Mouse (Mus musculus) erythroblast, adult 5-6 weeks (primary cell): ENCODE results near the gene Txndc2. TPM values are rescaled to one million over a fixed set of nuclear protein-coding genes. Genes with fewer than 3 reads are reported as not detected.

Source experiments
- ATAC-seq: replicated peaks from 2 replicates; pipeline ENCODE4 v1.8.0; 2016; ENCODE audit warnings: moderate number of reproducible peaks, mild to moderate bottlenecking, moderate TSS enrichment, inconsistent platforms; ENCODE audit not compliant: poor library complexity, low FRiP score, severe bottlenecking
- total RNA-seq, 2 experiments: library from RNA; stranded (forward) in 1 of 2; stranded (reverse) in 1 of 2; fragments of 150-400 nt in 1 of 2; fragments of 200-764, 138-1000 nt in 1 of 2; gene quantifications; 2 replicates each; pipeline versions ENCODE4 v1.2.3 to v1.2.4; 2015 to 2017; ENCODE audit warnings: low replicate concordance in 2 of 2

Gene Txndc2
- total RNA-seq (2015; ENCODE audit: low replicate concordance): not detected in 2 replicates
- total RNA-seq (2017; ENCODE audit: low replicate concordance): not detected in 2 replicates

- ATAC-seq: no peak
These were observed at the start of gene Txndc2 for GRCm38 (mm10) chr17:65641734-65642218. Gene Txndc2 (minus strand): TSS chr17:65642168.

GRCm38 (mm10) chr17:65683731-65684130 lies 41.8 kb upstream of the Txndc2 start:
- no peak for ATAC-seq

GRCm38 (mm10) chr17:65683316-65683715 lies 41.3 kb upstream of the Txndc2 start:
- no peak for ATAC-seq

- ATAC-seq: no peak
These were observed 40.2 kb upstream of the Txndc2 start for GRCm38 (mm10) chr17:65682071-65682680.

- no peak for ATAC-seq
These were observed 39.5 kb upstream of the Txndc2 start for GRCm38 (mm10) chr17:65681516-65681915.

GRCm38 (mm10) chr17:65680801-65681412 lies 38.9 kb upstream of the Txndc2 start:
- ATAC-seq: no peak

GRCm38 (mm10) chr17:65679806-65680446 lies 38.0 kb upstream of the Txndc2 start:
- no peak for ATAC-seq

GRCm38 (mm10) chr17:65677742-65678141 lies 35.8 kb upstream of the Txndc2 start:
- ATAC-seq: peak; percentile 66

GRCm38 (mm10) chr17:65676536-65676935 lies 34.6 kb upstream of the Txndc2 start:
- ATAC-seq: no peak

- no peak for ATAC-seq
These were observed 34.0 kb upstream of the Txndc2 start for GRCm38 (mm10) chr17:65675985-65676384.

- peak; percentile 52 for ATAC-seq
These were observed 32.8 kb upstream of the Txndc2 start for GRCm38 (mm10) chr17:65674710-65675171.

- no peak for ATAC-seq
These were observed 31.0 kb upstream of the Txndc2 start for GRCm38 (mm10) chr17:65672926-65673325.

- no peak for ATAC-seq
These were observed 27.1 kb upstream of the Txndc2 start for GRCm38 (mm10) chr17:65669061-65669460.

GRCm38 (mm10) chr17:65667792-65668191 lies 25.8 kb upstream of the Txndc2 start:
- no peak for ATAC-seq

- ATAC-seq: no peak
These were observed 24.6 kb upstream of the Txndc2 start for GRCm38 (mm10) chr17:65666388-65667161.

- ATAC-seq: no peak
These were observed 23.9 kb upstream of the Txndc2 start for GRCm38 (mm10) chr17:65665786-65666387.

- peak; percentile 90 for ATAC-seq
These were observed 21.5 kb upstream of the Txndc2 start for GRCm38 (mm10) chr17:65663329-65664078.

GRCm38 (mm10) chr17:65662662-65663061 lies 20.7 kb upstream of the Txndc2 start:
- no peak; the same call in 1 of the 2 replicates for ATAC-seq

- ATAC-seq: no peak
These were observed 16.4 kb upstream of the Txndc2 start for GRCm38 (mm10) chr17:65658416-65658815.
